Mouse (Mus musculus): Measurements from ENCODE around the gene Ddt. TPM values are rescaled to one million over a fixed set of nuclear protein-coding genes. Genes with fewer than 3 reads are reported as not detected.

Ddt gene
- polyA plus RNA-seq, 1 experiment from 2014 or later: 83.0 TPM

GRCm38 (mm10) chr10:75764519-75765473 lies 8.4 kb downstream of the Ddt start:
- Histone ChIP-seq H3K4me1 (peaks cover 15% of the 10 kb centered on the region), H3K27ac (replicated peaks) (peak overlapping the region; percentile 64), H3K27me3 (no peaks in the 10 kb centered on the region), H3K4me2 (replicated peaks) (peak overlapping the region; percentile 86), H3K9me3 (no peaks in the 10 kb centered on the region), H3K4me3 (peak overlapping the region; percentile 90), H3K9ac (replicated peaks) (peak overlapping the region; percentile 83), H3K36me3 (no peaks in the 10 kb centered on the region; the same call in 1 of the 2 replicates)
- 1% methylated on average over 27 of the region's 27 CpGs for WGBS
- ATAC-seq (ENCODE audit: low FRiP score, low read depth): peak; percentile 64

- Histone ChIP-seq H3K27ac (replicated peaks) (peak within 1 kb of the TSS; percentile 64), H3K9ac (replicated peaks) (peak within 1 kb of the TSS; percentile 83), H3K9me3 (no peaks in the 10 kb centered on the region), H3K27me3 (no peaks in the 10 kb centered on the region), H3K36me3 (no peaks in the 10 kb centered on the region; the same call in 1 of the 2 replicates), H3K4me3 (peak within 1 kb of the TSS; percentile 90), H3K4me2 (replicated peaks) (peak within 1 kb of the TSS; percentile 86), H3K4me1 (peaks cover 15% of the 10 kb centered on the region)
- peak; percentile 98 for ATAC-seq (ENCODE audit: low FRiP score, low read depth)
- WGBS: under 1% methylated on average over 54 of the region's 61 CpGs
Measured at GRCm38 (mm10) chr10:75763682-75764518, 9.3 kb downstream of the Ddt start, which contains the start of gene Cabin1. Gene Cabin1 (minus strand): TSS chr10:75764341.

DNA sequence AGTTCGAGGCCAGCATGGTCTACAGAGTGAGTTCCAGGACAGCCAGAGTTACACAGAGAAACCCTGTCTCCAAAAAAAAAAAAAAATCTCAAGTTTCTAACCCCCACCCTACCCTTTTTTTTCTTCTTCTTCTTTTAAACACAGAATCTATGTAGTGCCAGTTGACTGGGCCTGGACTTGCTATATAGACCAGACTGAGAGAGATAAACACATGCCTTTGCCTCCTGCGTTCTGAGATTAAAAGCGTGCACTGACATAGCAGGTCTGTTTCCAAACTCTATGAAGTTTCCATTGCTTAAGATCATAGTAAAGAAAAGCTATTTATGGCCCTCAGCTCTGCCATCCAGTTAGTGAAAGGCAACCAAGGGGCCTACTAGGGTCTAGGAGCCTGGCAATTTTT lies 10.8 kb downstream of the Ddt start:
- no peaks in the 10 kb centered on the region for H3K27me3 ChIP-seq
- 0 out of 2 replicates have a peak overlapping the region, but pooled peaks have one; percentile 19 for H3K4me2 ChIP-seq (replicated peaks)
- H3K9ac ChIP-seq (replicated peaks): 0 out of 2 replicates have a peak overlapping the region, but pooled peaks have one; percentile 8
- ATAC-seq (ENCODE audit: low FRiP score, low read depth): no peak
- peaks cover 8% of the 10 kb centered on the region for H3K36me3 ChIP-seq
- H3K4me3 ChIP-seq: no peak overlapping the region
- H3K4me1 ChIP-seq: peaks cover 15% of the 10 kb centered on the region
- WGBS: 98% methylated on average over 3 of the region's 3 CpGs
- no peak overlapping the region for H3K27ac ChIP-seq (replicated peaks)
- H3K9me3 ChIP-seq: no peaks in the 10 kb centered on the region

GRCm38 (mm10) chr10:75760311-75760710 lies 12.9 kb downstream of the Ddt start:
- no peak overlapping the region for H3K27ac ChIP-seq (replicated peaks)
- no peak overlapping the region for H3K9ac ChIP-seq (replicated peaks)
- H3K27me3 ChIP-seq: no peaks in the 10 kb centered on the region
- H3K4me3 ChIP-seq: no peak overlapping the region
- H3K36me3 ChIP-seq: peaks cover 16% of the 10 kb centered on the region
- 99% methylated on average over 3 of the region's 3 CpGs for WGBS
- no peak for ATAC-seq (ENCODE audit: low FRiP score, low read depth)
- no peaks in the 10 kb centered on the region for H3K9me3 ChIP-seq
- peaks cover 15% of the 10 kb centered on the region for H3K4me1 ChIP-seq
- H3K4me2 ChIP-seq (replicated peaks): no peak overlapping the region

- H3K4me2 ChIP-seq (replicated peaks): no peak overlapping the region
- peaks cover 50% of the 10 kb centered on the region for H3K36me3 ChIP-seq
- WGBS: 94% methylated on average over 11 of the region's 11 CpGs
- H3K9me3 ChIP-seq: no peaks in the 10 kb centered on the region
- ATAC-seq (ENCODE audit: low FRiP score, low read depth): no peak
- H3K4me3 ChIP-seq: no peak overlapping the region
- no peak overlapping the region for H3K27ac ChIP-seq (replicated peaks)
- no peaks in the 10 kb centered on the region for H3K4me1 ChIP-seq
- H3K9ac ChIP-seq (replicated peaks): no peak overlapping the region
- no peaks in the 10 kb centered on the region for H3K27me3 ChIP-seq
Measured at GRCm38 (mm10) chr10:75756719-75757118, 16.5 kb downstream of the Ddt start.

DNA sequence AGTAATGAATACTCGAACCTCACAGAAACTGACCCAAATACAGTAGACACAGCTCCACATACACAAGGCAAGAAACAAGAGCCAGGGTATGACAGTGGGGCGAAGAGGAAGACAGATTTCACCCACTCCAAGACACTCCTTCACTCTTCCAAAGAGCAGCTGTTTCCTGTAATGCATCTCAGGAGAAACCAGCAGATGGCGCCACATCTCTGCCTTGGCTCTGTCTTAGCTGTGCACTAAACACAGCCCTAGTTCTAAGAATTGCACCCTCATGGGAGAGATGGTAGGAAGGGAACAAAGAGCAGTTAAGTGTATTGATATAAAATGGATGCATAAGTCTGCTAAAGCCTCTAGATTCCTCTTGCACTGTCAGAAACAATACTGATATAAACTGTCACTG lies 29.2 kb downstream of the Ddt start:
- 47% methylated on average over 3 of the region's 3 CpGs for WGBS
- no peaks in the 10 kb centered on the region for H3K27me3 ChIP-seq
- no peak overlapping the region for H3K4me2 ChIP-seq (replicated peaks)
- H3K4me3 ChIP-seq: no peak overlapping the region
- no peaks in the 10 kb centered on the region for H3K9me3 ChIP-seq
- H3K27ac ChIP-seq (replicated peaks): no peak overlapping the region
- no peaks in the 10 kb centered on the region for H3K4me1 ChIP-seq
- no peak overlapping the region for H3K9ac ChIP-seq (replicated peaks)
- H3K36me3 ChIP-seq: peaks cover 92% of the 10 kb centered on the region
- ATAC-seq (ENCODE audit: low FRiP score, low read depth): peak; percentile 75; the same call in 1 of the 2 replicates

GRCm38 (mm10) chr10:75743369-75743768 lies 29.8 kb downstream of the Ddt start:
- no peak for ATAC-seq (ENCODE audit: low FRiP score, low read depth)
- 93% methylated on average over 12 of the region's 12 CpGs for WGBS
- no peaks in the 10 kb centered on the region for H3K4me1 ChIP-seq

DNA sequence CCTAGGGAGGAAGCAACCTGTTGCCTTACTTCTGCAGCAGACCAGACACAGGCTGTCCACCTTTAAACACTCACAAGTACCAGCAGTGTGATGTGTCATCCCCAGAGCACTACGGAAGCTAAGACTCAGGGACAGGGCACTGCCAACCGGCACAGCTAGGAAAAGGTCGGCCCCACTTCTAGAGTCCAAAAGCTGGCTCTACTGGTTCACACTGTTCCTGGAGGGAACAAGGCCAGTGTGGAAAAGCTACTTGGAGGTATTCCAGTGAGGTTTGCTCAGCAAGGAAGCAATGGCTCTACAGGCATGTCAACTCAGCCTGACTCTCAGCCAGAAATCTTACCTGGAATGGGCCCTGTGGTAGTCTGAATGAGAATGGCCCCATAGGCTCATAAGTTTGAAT lies 32.3 kb downstream of the Ddt start:
- 96% methylated on average over 3 of the region's 3 CpGs for WGBS
- H3K9ac ChIP-seq (replicated peaks): no peak overlapping the region
- no peak overlapping the region for H3K27ac ChIP-seq (replicated peaks)
- H3K9me3 ChIP-seq: no peaks in the 10 kb centered on the region
- no peak overlapping the region for H3K4me2 ChIP-seq (replicated peaks)
- H3K4me1 ChIP-seq: no peaks in the 10 kb centered on the region
- no peak for ATAC-seq (ENCODE audit: low FRiP score, low read depth)
- no peak overlapping the region for H3K4me3 ChIP-seq
- H3K36me3 ChIP-seq: peaks cover 87% of the 10 kb centered on the region
- no peaks in the 10 kb centered on the region for H3K27me3 ChIP-seq

More at GRCm38 (mm10) chr10:75743369-75743768, 29.8 kb downstream of the Ddt start:
- Histone ChIP-seq H3K4me3 (no peak overlapping the region), H3K27me3 (no peaks in the 10 kb centered on the region), H3K36me3 (peaks cover 92% of the 10 kb centered on the region), H3K9ac (replicated peaks) (no peak overlapping the region), H3K27ac (replicated peaks) (no peak overlapping the region), H3K9me3 (no peaks in the 10 kb centered on the region), H3K4me2 (replicated peaks) (no peak overlapping the region)

DNA sequence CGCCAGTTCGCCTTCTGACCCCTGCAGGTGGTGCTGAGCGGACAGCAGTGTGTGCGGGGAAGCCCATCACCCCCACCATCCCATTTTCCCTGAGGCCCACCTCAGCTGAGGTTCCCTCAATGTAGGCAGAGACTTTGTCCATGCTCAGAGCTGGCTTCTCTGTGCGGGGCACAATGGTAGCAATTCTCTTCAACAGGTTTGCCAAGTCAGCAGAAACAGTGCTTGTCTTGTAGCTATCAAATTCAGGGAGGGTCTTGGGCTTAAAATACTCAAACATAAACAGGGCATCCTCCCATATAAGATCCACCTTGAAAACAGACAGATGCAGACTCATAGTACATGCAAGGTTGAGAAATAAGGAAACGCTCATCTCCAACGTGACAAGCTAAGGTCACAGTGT lies 47.8 kb downstream of the Ddt start:
- H3K4me3 ChIP-seq: no peak overlapping the region
- H3K9me3 ChIP-seq: no peaks in the 10 kb centered on the region
- no peak overlapping the region for H3K27ac ChIP-seq (replicated peaks)
- H3K9ac ChIP-seq (replicated peaks): no peak overlapping the region
- H3K4me2 ChIP-seq (replicated peaks): no peak overlapping the region
- H3K36me3 ChIP-seq: peaks cover 91% of the 10 kb centered on the region
- ATAC-seq (ENCODE audit: low FRiP score, low read depth): no peak
- H3K4me1 ChIP-seq: no peaks in the 10 kb centered on the region
- H3K27me3 ChIP-seq: no peaks in the 10 kb centered on the region
- 89% methylated on average over 7 of the region's 7 CpGs for WGBS

Data from midbrain, embryonic 12.5 days (tissue).